15 mouse cellular contexts compared by ENCODE assay signal in genomic region chr13:57857016-57857415, GRCm38 (mm10). TPM values are rescaled to one million over a fixed set of nuclear protein-coding genes. Genes with fewer than 3 reads are reported as not detected.
A peak's percentile ranks its signal among the peaks of the same experiment; 100 is the strongest.
DNase-seq lines count a peak whose midpoint lies in the region.
"Had no signal": no experiment of that assay in that cellular context is flagged by ENCODE, and none has a peak within 500 bp of the region (broad histone marks: within the 10 kb centered on the region; RNA-seq: fewer than 3 reads in every experiment).

No protein-coding gene starts in this region.

- intact Hi-C loops in heart, postnatal 36 days (cut with DNase I) = no loop called here
- intact Hi-C loops in left cerebral cortex, postnatal 14 days (cut with DNase I) = no loop called here

- peak; percentile 56 for DNase-seq in heart, adult 11 months
- no peak for DNase-seq in heart, postnatal 36 days
- DNase-seq in cerebellum, adult 18-20 months = peak; percentile 58 to 62
- DNase-seq in cerebellum, adult 9-11 months = peak; percentile 74
- DNase-seq in cerebellum, postnatal 36 days = peak; percentile 44 to 54
- no peak for DNase-seq in left cerebral cortex, postnatal 14 days (ENCODE audit: low spot score in 2 of 2)
- DNase-seq in layer of hippocampus, adult 11-12 months (ENCODE audit: low spot score) = no peak
- no peak for DNase-seq in thymus, postnatal 4 days
- DNase-seq: adrenal gland, postnatal 10 days; forebrain, postnatal 0 days; gastrocnemius, postnatal 14 days; heart, postnatal 10 days; kidney, adult 2 months had no signal

RNA-seq across cellular contexts. Expression of gene Spock1, which starts 51.1 kb away (rescaled TPM):
- total RNA-seq in heart, postnatal 36 days (2021) = under 1 TPM; 0.08 to 0.17 TPM
- total RNA-seq in left cerebral cortex, postnatal 14 days (2021) = 100 to 1,000 TPM; 297 to 320 TPM
- total RNA-seq: hematopoietic stem cell, adult 5-6 weeks; MEL had no signal

Comparison
In these comparisons a context has a peak if more than half of its experiments do, and no peak if none do; other contexts are left out.
1. DNase-seq: peak in heart, adult 11 months (single experiment), cerebellum, adult 18-20 months (2 of 2), cerebellum, adult 9-11 months (single experiment) and cerebellum, postnatal 36 days (2 of 2); none in heart, postnatal 36 days (0 of 2), left cerebral cortex, postnatal 14 days (0 of 2), layer of hippocampus, adult 11-12 months (single experiment) and thymus, postnatal 4 days (single experiment).
2. RNA of gene Spock1, which starts 51.1 kb away (total RNA-seq): 297 to 320 TPM in left cerebral cortex, postnatal 14 days; 0.08 to 0.17 TPM in heart, postnatal 36 days; every median in the first group is over 100 times any median in the second.